Mouse (Mus musculus): ENCODE results near the gene F8. TPM values are rescaled to one million over a fixed set of nuclear protein-coding genes. Genes with fewer than 3 reads are reported as not detected.
"Not testable (repeated sequence)": the region's sequence is repeated elsewhere in the genome, so short reads cannot be mapped to it uniquely, and the experiment has no call there.

The F8 gene
- polyA plus RNA-seq, 1 experiment = 0.27 TPM

- H3K27ac ChIP-seq (ENCODE audit: control insufficient read depth, insufficient read depth, low read depth, low read length, poor library complexity) = no peak overlapping the region
- no peaks in the 10 kb centered on the region for H3K4me1 ChIP-seq (ENCODE audit: control insufficient read depth, insufficient read depth, low read length)
- TF ChIP-seq CTCF (IDR thresholded peaks at IDR 0.05; ENCODE audit: control insufficient read depth, insufficient read depth, low read length) = no peak
- TF ChIP-seq POLR2A (IDR thresholded peaks at IDR 0.05; ENCODE audit: borderline replicate concordance, control insufficient read depth, low read depth, low read length) = no peak
- 23% methylated on average over 46 of the region's 49 CpGs for WGBS
- no peak overlapping the region for H3K4me3 ChIP-seq (replicated peaks; ENCODE audit: control insufficient read depth, low read depth, low read length)
Measured at GRCm38 (mm10) chrX:75155576-75156243, 226.7 kb downstream of the F8 start.

- 61% methylated on average over 1 of the region's 1 CpGs for WGBS
- TF ChIP-seq CTCF (IDR thresholded peaks at IDR 0.05; ENCODE audit: control insufficient read depth, insufficient read depth, low read length) (no peak), POLR2A (IDR thresholded peaks at IDR 0.05; ENCODE audit: borderline replicate concordance, control insufficient read depth, low read depth, low read length) (no peak)
- H3K4me1 ChIP-seq (ENCODE audit: control insufficient read depth, insufficient read depth, low read length) = no peaks in the 10 kb centered on the region
- H3K27ac ChIP-seq (ENCODE audit: control insufficient read depth, insufficient read depth, low read depth, low read length, poor library complexity) = no peak overlapping the region
- H3K4me3 ChIP-seq (replicated peaks; ENCODE audit: control insufficient read depth, low read depth, low read length) = no peak overlapping the region
Measured at GRCm38 (mm10) chrX:75152249-75152648, 230.2 kb downstream of the F8 start.

- no peak overlapping the region for H3K27ac ChIP-seq (ENCODE audit: control insufficient read depth, insufficient read depth, low read depth, low read length, poor library complexity)
- TF ChIP-seq POLR2A (IDR thresholded peaks at IDR 0.05; ENCODE audit: borderline replicate concordance, control insufficient read depth, low read depth, low read length) (no peak), CTCF (IDR thresholded peaks at IDR 0.05; ENCODE audit: control insufficient read depth, insufficient read depth, low read length) (no peak)
- H3K4me3 ChIP-seq (replicated peaks; ENCODE audit: control insufficient read depth, low read depth, low read length) = no peak overlapping the region
- WGBS = 72% methylated on average over 2 of the region's 2 CpGs
- no peaks in the 10 kb centered on the region for H3K4me1 ChIP-seq (ENCODE audit: control insufficient read depth, insufficient read depth, low read length)
Measured at GRCm38 (mm10) chrX:75150304-75150703, 232.1 kb downstream of the F8 start.

- WGBS = 77% methylated on average over 4 of the region's 4 CpGs
- H3K27ac ChIP-seq (ENCODE audit: control insufficient read depth, insufficient read depth, low read depth, low read length, poor library complexity) = no peak overlapping the region
- no peak for TF ChIP-seq POLR2A (IDR thresholded peaks at IDR 0.05; ENCODE audit: borderline replicate concordance, control insufficient read depth, low read depth, low read length)
- TF ChIP-seq CTCF (IDR thresholded peaks at IDR 0.05; ENCODE audit: control insufficient read depth, insufficient read depth, low read length) = no peak
Measured at GRCm38 (mm10) chrX:75148414-75148813, 234.0 kb downstream of the F8 start.

GRCm38 (mm10) chrX:75143124-75143555 is 239.3 kb downstream of the F8 start:
- H3K4me1 ChIP-seq (ENCODE audit: control insufficient read depth, insufficient read depth, low read length); H3K4me3 ChIP-seq (replicated peaks; ENCODE audit: control insufficient read depth, low read depth, low read length): not testable (repeated sequence)
- WGBS = 28% methylated on average over 24 of the region's 42 CpGs

More at GRCm38 (mm10) chrX:75148414-75148813, 234.0 kb downstream of the F8 start:
- Histone ChIP-seq H3K4me3 (replicated peaks; ENCODE audit: control insufficient read depth, low read depth, low read length) (no peak overlapping the region), H3K4me1 (ENCODE audit: control insufficient read depth, insufficient read depth, low read length) (no peaks in the 10 kb centered on the region; the same call in 1 of the 2 replicates)

GRCm38 (mm10) chrX:75138182-75138581 is 244.2 kb downstream of the F8 start:
- no peak overlapping the region for H3K27ac ChIP-seq (ENCODE audit: control insufficient read depth, insufficient read depth, low read depth, low read length, poor library complexity)
- H3K4me1 ChIP-seq (ENCODE audit: control insufficient read depth, insufficient read depth, low read length) = no peaks in the 10 kb centered on the region
- no peak overlapping the region for H3K4me3 ChIP-seq (replicated peaks; ENCODE audit: control insufficient read depth, low read depth, low read length)
- TF ChIP-seq POLR2A (IDR thresholded peaks at IDR 0.05; ENCODE audit: borderline replicate concordance, control insufficient read depth, low read depth, low read length) (no peak), CTCF (IDR thresholded peaks at IDR 0.05; ENCODE audit: control insufficient read depth, insufficient read depth, low read length) (no peak)
- WGBS = 87% methylated on average over 2 of the region's 2 CpGs

More at GRCm38 (mm10) chrX:75143124-75143555, 239.3 kb downstream of the F8 start:
- not testable (repeated sequence) for H3K27ac ChIP-seq (ENCODE audit: control insufficient read depth, insufficient read depth, low read depth, low read length, poor library complexity)

- no peaks in the 10 kb centered on the region for H3K4me1 ChIP-seq (ENCODE audit: control insufficient read depth, insufficient read depth, low read length)
- H3K4me3 ChIP-seq (replicated peaks; ENCODE audit: control insufficient read depth, low read depth, low read length) = no peak overlapping the region
- 57% methylated on average over 2 of the region's 2 CpGs for WGBS
- H3K27ac ChIP-seq (ENCODE audit: control insufficient read depth, insufficient read depth, low read depth, low read length, poor library complexity) = no peak overlapping the region
- TF ChIP-seq CTCF (IDR thresholded peaks at IDR 0.05; ENCODE audit: control insufficient read depth, insufficient read depth, low read length) (no peak), POLR2A (IDR thresholded peaks at IDR 0.05; ENCODE audit: borderline replicate concordance, control insufficient read depth, low read depth, low read length) (no peak)
Measured at GRCm38 (mm10) chrX:75137729-75138128, 244.7 kb downstream of the F8 start.

- Histone ChIP-seq H3K4me3 (replicated peaks; ENCODE audit: control insufficient read depth, low read depth, low read length) (no peak overlapping the region), H3K27ac (ENCODE audit: control insufficient read depth, insufficient read depth, low read depth, low read length, poor library complexity) (no peak overlapping the region), H3K4me1 (ENCODE audit: control insufficient read depth, insufficient read depth, low read length) (no peaks in the 10 kb centered on the region)
- TF ChIP-seq POLR2A (IDR thresholded peaks at IDR 0.05; ENCODE audit: borderline replicate concordance, control insufficient read depth, low read depth, low read length) = no peak
Measured at GRCm38 (mm10) chrX:75136938-75137337, 245.5 kb downstream of the F8 start.
